Mouse (Mus musculus) thymus, postnatal 36 days (tissue): ENCODE data around the gene Rbfox3.

Experiments used
- DNase-seq, 2 experiments: peaks; one replicate each; pipeline ENCODE4 v3.0.0; 2022; ENCODE audit warnings: mixed read lengths in 2 of 2

The Rbfox3 gene

GRCm38 (mm10) chr11:118878605-118879245, 32.7 kb downstream of the Rbfox3 start:
- no peak for DNase-seq

- DNase-seq: no peak
These were observed 36.0 kb downstream of the Rbfox3 start for GRCm38 (mm10) chr11:118875243-118875897.

GRCm38 (mm10) chr11:118874487-118875095, 36.8 kb downstream of the Rbfox3 start:
- no peak for DNase-seq

GRCm38 (mm10) chr11:118874022-118874421, 37.4 kb downstream of the Rbfox3 start:
- no peak for DNase-seq

GRCm38 (mm10) chr11:118871527-118871926, 39.9 kb downstream of the Rbfox3 start:
- no peak for DNase-seq

GRCm38 (mm10) chr11:118863360-118863759, 48.0 kb downstream of the Rbfox3 start:
- no peak for DNase-seq

GRCm38 (mm10) chr11:118861801-118862431, 49.5 kb downstream of the Rbfox3 start:
- DNase-seq: no peak

- no peak for DNase-seq
These were observed 50.2 kb downstream of the Rbfox3 start for GRCm38 (mm10) chr11:118861246-118861645.

GRCm38 (mm10) chr11:118860812-118861211, 50.6 kb downstream of the Rbfox3 start:
- DNase-seq: no peak

- no peak for DNase-seq
These were observed 51.6 kb downstream of the Rbfox3 start for GRCm38 (mm10) chr11:118859839-118860238.

- no peak for DNase-seq
These were observed 53.1 kb downstream of the Rbfox3 start for GRCm38 (mm10) chr11:118858305-118858704.

- DNase-seq: no peak
These were observed 60.0 kb downstream of the Rbfox3 start for GRCm38 (mm10) chr11:118851391-118851790.

GRCm38 (mm10) chr11:118847986-118848385, 63.4 kb downstream of the Rbfox3 start:
- DNase-seq: no peak

GRCm38 (mm10) chr11:118840992-118841391, 70.4 kb downstream of the Rbfox3 start:
- DNase-seq: no peak

- no peak for DNase-seq
These were observed 73.2 kb downstream of the Rbfox3 start for GRCm38 (mm10) chr11:118838167-118838566.

GRCm38 (mm10) chr11:118836889-118837288, 74.5 kb downstream of the Rbfox3 start:
- no peak for DNase-seq

- no peak for DNase-seq
These were observed 78.5 kb downstream of the Rbfox3 start for GRCm38 (mm10) chr11:118832793-118833481.

GRCm38 (mm10) chr11:118831730-118832129, 79.7 kb downstream of the Rbfox3 start:
- DNase-seq: no peak

GRCm38 (mm10) chr11:118825280-118826094, 85.9 kb downstream of the Rbfox3 start:
- no peak for DNase-seq

- no peak for DNase-seq
These were observed 90.0 kb downstream of the Rbfox3 start for GRCm38 (mm10) chr11:118821353-118821752.

- no peak for DNase-seq
These were observed 92.9 kb downstream of the Rbfox3 start for GRCm38 (mm10) chr11:118818528-118818927.

GRCm38 (mm10) chr11:118815118-118815517, 96.3 kb downstream of the Rbfox3 start:
- DNase-seq: no peak
